Comparison of ENCODE assay signal across 23 mouse cellular contexts in the genomic region with DNA sequence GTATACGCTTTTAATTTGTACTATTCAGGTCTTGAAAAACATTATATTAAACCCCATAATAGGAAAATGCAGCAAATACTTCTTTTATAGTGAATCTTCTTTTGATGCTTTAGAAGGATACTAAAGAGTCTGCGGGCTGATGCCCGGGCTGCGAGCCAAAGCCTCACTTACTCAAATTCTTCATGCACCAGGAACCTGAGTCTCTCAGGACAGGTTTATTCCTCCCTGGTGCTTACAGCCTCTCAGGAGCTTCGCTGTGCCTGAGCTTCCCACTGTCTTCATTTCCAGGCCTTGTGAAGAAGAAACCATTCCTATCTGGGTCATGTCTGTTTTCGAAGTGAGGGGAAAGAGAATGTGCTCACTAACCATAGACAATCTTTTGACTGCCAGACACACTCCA.
"Had no signal": no experiment of that assay in that cellular context is flagged by ENCODE, and none has a peak within 500 bp of the region (broad histone marks: within the 10 kb centered on the region; RNA-seq: fewer than 3 reads in every experiment).

No protein-coding gene starts in this region.

- H3K27ac ChIP-seq: limb, embryonic 10.5 days; limb, embryonic 13.5 days; liver, embryonic 12.5 days; liver, embryonic 15.5 days; lung, embryonic 15.5 days; midbrain, embryonic 10.5 days; midbrain, embryonic 13.5 days; stomach, postnatal 0 days had no signal

- DNase-seq: kidney, postnatal 10 days; kidney, postnatal 36 days; layer of hippocampus, adult 9-11 months; liver; lung, adult 18-20 months; lung, postnatal 10 days; lung, postnatal 36 days; right cerebral cortex, adult 18-20 months; right cerebral cortex, postnatal 14 days; right cerebral cortex, postnatal 4 days; thymus, adult 2 months; thymus, postnatal 14 days; thymus, postnatal 4 days had no signal

- H3K4me3 ChIP-seq: limb, embryonic 10.5 days; limb, embryonic 13.5 days; liver, embryonic 12.5 days; liver, embryonic 15.5 days; lung, embryonic 15.5 days; megakaryocyte, embryonic 14.5 days; midbrain, embryonic 10.5 days; midbrain, embryonic 13.5 days; myocyte had no signal
